Mouse (Mus musculus): ENCODE data around the gene Kcnj15. TPM values are rescaled to one million over a fixed set of nuclear protein-coding genes. Genes with fewer than 3 reads are reported as not detected.

The Kcnj15 gene
- polyA plus RNA-seq (2015; fragmentation: Nextera tagmentation; extraction: Ambion mirVana) = 0.09 and 0.17 TPM in 2 replicates

DNA sequence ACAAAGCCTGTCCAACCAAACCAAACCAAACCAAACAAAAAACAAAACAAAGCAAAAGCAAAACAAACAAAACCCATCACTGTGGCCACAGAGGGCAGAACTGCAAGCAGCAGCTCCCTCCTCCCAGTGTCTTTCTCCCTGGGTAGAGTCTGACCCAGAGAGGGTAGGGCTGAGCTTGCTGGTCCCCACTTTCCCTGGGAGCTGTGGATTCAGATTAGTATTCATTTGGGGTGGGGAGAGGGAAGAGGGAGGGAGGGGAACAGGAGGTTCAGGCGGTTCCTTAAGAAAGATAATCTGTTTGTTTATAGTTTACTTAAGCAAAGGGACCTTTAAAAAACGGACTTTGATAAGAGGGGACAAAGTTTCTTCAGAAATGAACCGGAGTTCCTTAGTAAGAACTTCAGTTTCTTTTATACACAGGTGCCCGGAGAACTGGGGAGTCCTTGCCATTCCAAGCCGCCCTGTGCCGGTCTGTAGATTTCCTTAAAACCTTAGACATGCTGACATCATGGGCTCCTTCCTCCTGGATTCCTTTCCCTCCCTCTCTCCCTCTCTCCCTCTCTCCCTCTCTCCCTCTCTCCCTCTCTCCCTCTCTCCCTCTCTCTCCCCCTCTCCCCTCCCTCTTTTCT lies at the start of gene Kcnj15:
TSS of gene Kcnj15 (plus strand) at position 293 of the 629 bp plus-strand sequence.
- WGBS = 35% methylated on average over 6 of the region's 6 CpGs
- Histone ChIP-seq H3K9ac (no peak within 1 kb of the TSS), H3K4me2 (no peak within 1 kb of the TSS), H3K27ac (no peak within 1 kb of the TSS), H3K27me3 (no peaks in the 10 kb centered on the region), H3K4me3 (no peak within 1 kb of the TSS), H3K4me1 (no peaks in the 10 kb centered on the region), H3K36me3 (ENCODE audit: poor library complexity, severe bottlenecking) (no peaks in the 10 kb centered on the region), H3K9me3 (replicated peaks) (no peaks in the 10 kb centered on the region)
- no peak for ATAC-seq

DNA sequence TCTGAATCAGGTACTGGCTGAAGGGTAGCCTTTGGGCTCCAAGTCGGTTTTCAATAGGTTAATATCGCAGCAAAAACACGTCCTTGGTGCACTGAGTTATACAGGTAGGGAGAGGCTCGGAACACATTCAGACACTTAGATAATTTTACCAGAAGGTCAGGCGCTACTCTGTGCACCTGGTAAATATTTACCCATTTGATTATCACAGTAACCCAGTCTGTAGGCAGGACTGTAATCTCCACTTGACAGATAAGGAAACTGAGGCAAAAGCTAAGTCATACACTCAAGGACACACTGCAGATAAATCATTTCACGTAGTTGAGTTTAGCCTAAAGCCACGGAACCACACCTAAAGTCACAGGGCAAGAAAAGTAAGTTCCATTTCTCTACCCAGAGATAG lies 49.1 kb upstream of the Kcnj15 start:
- no peaks in the 10 kb centered on the region for H3K27me3 ChIP-seq
- H3K9me3 ChIP-seq (replicated peaks) = no peaks in the 10 kb centered on the region
- H3K27ac ChIP-seq = no peak overlapping the region
- H3K9ac ChIP-seq = no peak overlapping the region
- H3K36me3 ChIP-seq (ENCODE audit: poor library complexity, severe bottlenecking) = no peaks in the 10 kb centered on the region
- H3K4me3 ChIP-seq = no peak overlapping the region
- 91% methylated on average over 7 of the region's 7 CpGs for WGBS
- no peak overlapping the region for H3K4me2 ChIP-seq
- no peaks in the 10 kb centered on the region for H3K4me1 ChIP-seq
- no peak for ATAC-seq

DNA sequence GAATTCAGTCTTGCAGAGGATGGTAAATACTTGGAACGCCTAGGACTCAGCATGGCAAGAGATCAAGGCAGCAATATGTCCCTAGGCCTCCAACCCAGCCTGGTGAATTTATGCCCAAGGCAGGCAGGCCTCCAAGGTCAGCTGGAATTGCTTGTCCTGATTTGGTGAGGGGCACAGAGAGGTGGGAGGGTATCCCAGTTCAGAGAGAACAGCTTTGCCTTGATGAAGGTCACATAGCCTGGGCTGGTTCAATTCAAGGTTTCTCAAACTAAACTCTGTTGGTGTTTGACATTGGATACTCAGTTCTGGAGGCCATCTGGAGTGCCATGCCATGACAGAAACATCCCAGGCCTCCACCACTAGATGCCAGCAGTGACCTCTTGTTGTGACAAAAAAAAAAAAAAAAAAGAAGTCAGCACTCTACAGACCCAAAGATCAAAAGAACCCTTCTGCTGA lies 48.3 kb upstream of the Kcnj15 start:
- no peak for ATAC-seq
- H3K9ac ChIP-seq = no peak overlapping the region
- H3K36me3 ChIP-seq (ENCODE audit: poor library complexity, severe bottlenecking) = no peaks in the 10 kb centered on the region
- no peaks in the 10 kb centered on the region for H3K4me1 ChIP-seq
- no peak overlapping the region for H3K4me2 ChIP-seq
- no peak overlapping the region for H3K27ac ChIP-seq
- no peaks in the 10 kb centered on the region for H3K9me3 ChIP-seq (replicated peaks)
- H3K27me3 ChIP-seq = no peaks in the 10 kb centered on the region
- H3K4me3 ChIP-seq = no peak overlapping the region
- WGBS = 58% methylated on average over 1 of the region's 1 CpGs

DNA sequence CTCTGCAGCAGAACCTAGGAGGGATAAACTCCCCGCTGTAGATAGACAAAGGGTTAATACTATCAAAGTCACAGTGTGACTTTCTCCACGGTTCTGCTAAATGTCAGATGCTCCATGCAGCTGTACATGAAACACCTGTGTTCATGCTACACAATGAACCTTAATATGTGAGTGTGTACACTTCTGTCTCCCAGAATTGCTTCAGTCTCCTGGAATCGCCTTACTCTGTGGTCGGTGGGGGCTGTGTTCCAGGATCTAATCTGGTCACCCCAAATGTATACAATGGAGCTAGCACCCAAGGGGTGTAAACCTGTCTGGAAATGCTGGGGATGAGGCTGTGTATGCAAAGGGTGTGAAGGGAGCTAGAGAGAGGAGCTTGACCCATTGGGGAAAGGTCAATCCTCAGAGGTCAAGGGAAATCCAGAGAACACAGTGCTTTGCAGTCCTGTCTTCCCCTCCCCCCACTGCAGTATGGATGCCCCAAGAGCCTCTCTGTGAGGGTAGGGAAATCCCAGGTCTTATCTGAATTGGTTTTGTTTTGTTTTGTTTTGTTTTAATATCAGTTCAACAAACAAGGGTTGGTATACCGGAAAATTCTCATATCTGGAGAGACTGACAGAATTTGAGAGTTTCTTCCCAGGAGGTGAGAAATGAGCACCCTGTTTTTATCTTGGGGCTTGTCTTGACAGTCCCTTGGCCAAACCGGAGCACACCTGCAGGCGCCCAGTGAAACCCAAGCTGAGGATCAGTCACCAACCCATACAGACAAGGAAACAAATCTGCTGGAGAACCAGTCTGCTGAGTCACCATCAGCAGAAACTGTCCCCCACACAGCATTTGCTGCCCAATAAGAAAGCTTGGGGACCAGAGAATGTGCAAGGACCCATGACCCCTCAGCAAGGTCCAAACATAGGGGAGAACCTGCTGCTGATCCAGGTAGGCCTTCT lies 42.8 kb upstream of the Kcnj15 start:
- Histone ChIP-seq H3K27ac (no peak overlapping the region), H3K36me3 (ENCODE audit: poor library complexity, severe bottlenecking) (no peaks in the 10 kb centered on the region), H3K4me2 (no peak overlapping the region), H3K4me3 (no peak overlapping the region), H3K27me3 (no peaks in the 10 kb centered on the region), H3K9ac (no peak overlapping the region), H3K4me1 (no peaks in the 10 kb centered on the region), H3K9me3 (replicated peaks) (no peaks in the 10 kb centered on the region)
- WGBS = 79% methylated on average over 7 of the region's 7 CpGs
- no peak for ATAC-seq

DNA sequence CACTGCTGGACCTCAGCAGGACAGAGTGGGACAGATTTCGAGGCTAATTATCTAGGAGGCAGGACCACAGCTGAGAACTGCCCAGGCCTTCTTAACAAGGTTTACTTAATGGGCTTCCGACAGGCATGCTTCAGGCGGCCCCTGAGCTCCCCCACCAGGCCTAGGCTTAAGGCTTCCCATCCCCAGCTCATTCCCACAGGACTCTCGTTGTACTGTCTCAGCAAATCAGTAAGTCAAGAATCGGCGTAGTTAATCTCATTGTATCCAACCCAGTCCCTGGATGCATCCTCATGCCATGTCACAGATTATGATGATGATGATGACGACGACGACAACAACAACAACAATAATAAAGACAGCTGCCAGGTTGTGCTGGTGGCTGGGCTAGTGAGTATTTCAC lies 41.6 kb upstream of the Kcnj15 start:
- H3K4me1 ChIP-seq = no peaks in the 10 kb centered on the region
- no peak overlapping the region for H3K4me2 ChIP-seq
- H3K27me3 ChIP-seq = no peaks in the 10 kb centered on the region
- no peak overlapping the region for H3K4me3 ChIP-seq
- no peak overlapping the region for H3K27ac ChIP-seq
- 60% methylated on average over 9 of the region's 9 CpGs for WGBS
- ATAC-seq = no peak
- H3K9me3 ChIP-seq (replicated peaks) = no peaks in the 10 kb centered on the region
- no peak overlapping the region for H3K9ac ChIP-seq
- H3K36me3 ChIP-seq (ENCODE audit: poor library complexity, severe bottlenecking) = no peaks in the 10 kb centered on the region

DNA sequence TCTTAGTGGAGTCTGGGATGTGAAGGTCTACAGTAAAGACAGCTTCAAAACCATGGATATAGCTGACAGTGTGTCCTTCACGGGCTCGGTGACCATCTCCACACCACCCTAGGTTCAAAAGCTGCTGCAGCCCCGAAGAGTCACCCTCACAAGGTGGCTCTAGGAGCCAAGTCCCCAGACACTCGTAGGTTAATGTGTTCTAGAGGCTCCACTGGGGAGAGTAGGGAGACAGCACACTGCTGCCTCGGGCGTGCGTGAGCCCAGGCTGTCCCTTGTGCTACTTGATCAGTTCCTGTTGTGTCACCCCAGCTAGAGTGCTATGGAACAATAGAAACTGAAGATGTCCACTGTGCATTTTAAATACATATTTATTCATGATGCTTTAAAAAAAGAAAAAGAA lies 41.0 kb upstream of the Kcnj15 start:
- H3K36me3 ChIP-seq (ENCODE audit: poor library complexity, severe bottlenecking) = no peaks in the 10 kb centered on the region
- no peak overlapping the region for H3K9ac ChIP-seq
- no peaks in the 10 kb centered on the region for H3K27me3 ChIP-seq
- no peak overlapping the region for H3K4me3 ChIP-seq
- H3K9me3 ChIP-seq (replicated peaks) = no peaks in the 10 kb centered on the region
- ATAC-seq = no peak
- WGBS = 92% methylated on average over 7 of the region's 7 CpGs
- H3K27ac ChIP-seq = no peak overlapping the region
- no peak overlapping the region for H3K4me2 ChIP-seq
- H3K4me1 ChIP-seq = no peaks in the 10 kb centered on the region

DNA sequence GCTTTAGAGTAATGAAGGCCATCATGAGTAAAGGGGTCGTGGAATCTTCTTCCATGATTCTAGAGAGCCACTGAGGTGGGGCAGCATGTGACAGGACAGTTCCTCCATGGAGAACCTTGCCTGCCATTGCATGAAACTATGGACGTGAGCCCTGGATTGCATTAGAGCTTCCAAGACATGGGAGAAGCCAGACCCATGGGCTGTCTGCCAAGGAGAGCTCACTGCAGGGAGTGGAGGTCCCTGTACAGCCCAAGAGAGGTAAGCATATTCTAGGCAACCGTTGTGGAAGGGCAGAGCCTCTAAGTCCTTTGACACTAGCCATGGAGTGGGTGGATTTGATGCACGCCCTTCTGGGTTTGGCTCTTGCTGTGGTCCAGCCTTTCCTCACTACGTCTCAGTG lies 40.5 kb upstream of the Kcnj15 start:
- ATAC-seq = no peak
- no peaks in the 10 kb centered on the region for H3K27me3 ChIP-seq
- no peaks in the 10 kb centered on the region for H3K9me3 ChIP-seq (replicated peaks)
- H3K9ac ChIP-seq = no peak overlapping the region
- 91% methylated on average over 5 of the region's 5 CpGs for WGBS
- H3K4me3 ChIP-seq = no peak overlapping the region
- H3K4me1 ChIP-seq = no peaks in the 10 kb centered on the region
- H3K27ac ChIP-seq = no peak overlapping the region
- H3K36me3 ChIP-seq (ENCODE audit: poor library complexity, severe bottlenecking) = no peaks in the 10 kb centered on the region
- no peak overlapping the region for H3K4me2 ChIP-seq

DNA sequence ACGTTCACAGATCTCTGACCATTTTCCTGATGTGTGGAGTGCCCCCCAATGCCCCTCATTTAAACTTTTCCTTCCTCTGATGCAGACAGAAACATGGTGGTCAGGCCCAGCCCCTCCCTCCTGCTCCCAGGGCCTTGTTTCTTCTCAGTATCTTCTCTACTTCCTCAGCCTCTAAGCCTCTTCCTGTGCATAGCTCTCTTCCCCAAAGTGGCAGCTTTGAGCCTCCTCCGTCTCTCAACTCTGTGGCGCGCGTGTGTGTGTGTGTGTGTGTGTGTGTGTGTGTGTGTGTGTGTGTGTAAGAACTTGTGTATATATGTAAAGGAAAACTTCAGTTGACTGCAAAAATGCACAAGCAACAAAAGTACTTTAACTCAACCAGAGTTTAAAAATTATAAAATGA lies 38.6 kb upstream of the Kcnj15 start:
- 93% methylated on average over 5 of the region's 5 CpGs for WGBS
- H3K9ac ChIP-seq = no peak overlapping the region
- H3K9me3 ChIP-seq (replicated peaks) = no peaks in the 10 kb centered on the region
- no peaks in the 10 kb centered on the region for H3K27me3 ChIP-seq
- no peaks in the 10 kb centered on the region for H3K4me1 ChIP-seq
- no peak for ATAC-seq
- H3K27ac ChIP-seq = no peak overlapping the region
- H3K4me2 ChIP-seq = no peak overlapping the region
- no peak overlapping the region for H3K4me3 ChIP-seq
- no peaks in the 10 kb centered on the region for H3K36me3 ChIP-seq (ENCODE audit: poor library complexity, severe bottlenecking)

DNA sequence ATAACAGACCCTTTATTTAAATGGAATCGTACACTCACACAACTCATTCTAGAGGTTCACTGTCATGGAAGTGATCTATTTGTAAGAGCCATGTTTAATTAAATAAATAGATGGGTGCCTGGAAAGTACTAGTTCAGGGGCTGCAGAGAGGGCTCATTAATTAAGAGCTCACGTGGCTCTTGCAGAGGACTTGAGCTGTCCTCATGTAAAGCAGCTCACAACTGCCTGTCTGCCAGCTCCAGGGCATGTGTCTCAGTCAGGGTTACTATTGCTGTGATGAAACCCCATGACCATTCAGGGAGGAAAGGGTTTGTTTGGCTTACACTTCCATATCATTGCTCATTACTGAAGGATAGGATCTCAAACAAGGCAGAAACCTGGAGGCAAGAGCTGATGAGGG lies 37.9 kb upstream of the Kcnj15 start:
- Histone ChIP-seq H3K36me3 (ENCODE audit: poor library complexity, severe bottlenecking) (no peaks in the 10 kb centered on the region), H3K27ac (no peak overlapping the region), H3K9me3 (replicated peaks) (no peaks in the 10 kb centered on the region), H3K4me3 (no peak overlapping the region), H3K4me1 (no peaks in the 10 kb centered on the region), H3K9ac (no peak overlapping the region), H3K4me2 (no peak overlapping the region), H3K27me3 (no peaks in the 10 kb centered on the region)
- ATAC-seq = no peak
- 44% methylated on average over 2 of the region's 2 CpGs for WGBS

DNA sequence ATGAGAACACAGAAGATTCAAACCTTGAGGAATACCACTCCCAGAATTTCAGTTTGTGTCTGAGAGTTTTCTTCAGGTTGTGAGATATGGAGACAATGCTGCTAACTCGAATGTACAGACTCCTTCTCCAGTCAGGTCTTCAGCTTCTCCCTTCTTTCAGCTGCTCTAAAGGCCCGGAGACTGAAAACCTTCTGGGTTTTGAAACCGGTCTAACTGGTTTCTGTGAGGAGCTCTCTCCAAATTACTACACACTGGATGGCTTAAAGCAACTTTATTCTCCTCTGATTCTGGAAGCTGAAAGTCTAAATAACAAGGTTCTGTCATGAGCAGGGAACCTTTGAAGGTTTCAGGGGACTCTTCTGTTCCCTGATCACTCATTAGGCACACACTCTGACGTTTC lies 36.3 kb upstream of the Kcnj15 start:
- H3K4me3 ChIP-seq = no peak overlapping the region
- no peaks in the 10 kb centered on the region for H3K36me3 ChIP-seq (ENCODE audit: poor library complexity, severe bottlenecking)
- no peak for ATAC-seq
- H3K27me3 ChIP-seq = no peaks in the 10 kb centered on the region
- no peak overlapping the region for H3K27ac ChIP-seq
- H3K4me2 ChIP-seq = no peak overlapping the region
- H3K9ac ChIP-seq = no peak overlapping the region
- no peaks in the 10 kb centered on the region for H3K4me1 ChIP-seq
- no peaks in the 10 kb centered on the region for H3K9me3 ChIP-seq (replicated peaks)
- 69% methylated on average over 4 of the region's 4 CpGs for WGBS

DNA sequence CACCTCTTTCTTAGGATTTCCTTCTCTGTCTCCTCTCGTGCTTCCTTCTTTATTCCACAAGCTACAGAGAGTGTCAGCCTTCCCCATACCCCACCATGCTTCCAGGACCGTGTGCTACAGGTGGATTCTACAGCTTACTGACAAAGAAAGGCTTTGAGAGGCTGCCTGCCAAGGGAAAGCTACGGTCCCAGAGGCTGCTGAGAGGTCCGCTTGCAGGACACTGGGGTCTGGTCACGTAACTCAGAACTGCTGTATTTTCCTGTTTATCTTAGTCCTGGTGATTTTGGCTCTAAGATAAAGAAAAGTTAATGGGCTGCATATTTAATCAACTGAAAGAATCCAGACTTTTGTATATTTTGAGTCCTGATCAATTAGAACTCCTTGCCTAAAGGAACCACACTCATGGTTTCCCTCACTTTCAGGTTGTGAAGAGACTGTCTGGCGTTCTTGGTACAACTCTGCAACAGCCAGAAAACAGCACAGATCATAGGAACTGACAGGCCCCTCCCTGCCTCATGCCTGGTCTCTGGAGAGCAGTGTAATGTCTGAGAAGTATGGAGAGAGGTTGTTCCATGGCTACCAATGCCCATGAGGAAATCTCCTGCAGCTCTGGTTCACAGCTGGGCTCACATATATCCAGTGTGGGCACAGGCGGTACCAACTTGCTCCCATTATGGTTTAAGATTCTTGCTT lies 35.2 kb upstream of the Kcnj15 start:
- ATAC-seq = no peak
- Histone ChIP-seq H3K27me3 (no peaks in the 10 kb centered on the region), H3K4me3 (no peak overlapping the region), H3K4me2 (no peak overlapping the region), H3K36me3 (ENCODE audit: poor library complexity, severe bottlenecking) (no peaks in the 10 kb centered on the region), H3K27ac (no peak overlapping the region), H3K9me3 (replicated peaks) (no peaks in the 10 kb centered on the region), H3K4me1 (no peaks in the 10 kb centered on the region), H3K9ac (no peak overlapping the region)
- 73% methylated on average over 7 of the region's 7 CpGs for WGBS

DNA sequence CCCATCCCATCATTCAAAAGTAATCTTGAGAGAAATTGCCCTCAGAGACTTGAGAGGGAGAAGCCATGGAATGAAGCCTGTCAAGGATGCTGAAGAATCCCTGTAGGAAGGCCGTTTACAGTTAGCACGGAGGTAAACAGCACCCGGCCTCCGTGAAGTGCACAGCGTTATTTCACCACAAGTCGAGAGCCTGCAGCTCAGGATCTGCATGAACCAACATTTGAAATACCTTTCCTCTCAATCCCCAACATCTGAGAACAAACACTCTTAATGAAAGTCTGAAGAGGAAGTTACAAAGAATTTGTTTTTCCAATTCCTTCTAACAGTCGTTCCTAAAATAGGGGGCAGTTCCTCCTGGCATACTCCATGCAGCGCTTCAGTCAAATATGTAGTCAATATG lies 33.9 kb upstream of the Kcnj15 start:
- no peaks in the 10 kb centered on the region for H3K36me3 ChIP-seq (ENCODE audit: poor library complexity, severe bottlenecking)
- no peaks in the 10 kb centered on the region for H3K4me1 ChIP-seq
- H3K27ac ChIP-seq = no peak overlapping the region
- H3K9me3 ChIP-seq (replicated peaks) = no peaks in the 10 kb centered on the region
- ATAC-seq = no peak
- 89% methylated on average over 8 of the region's 8 CpGs for WGBS
- H3K9ac ChIP-seq = no peak overlapping the region
- H3K4me3 ChIP-seq = no peak overlapping the region
- H3K4me2 ChIP-seq = no peak overlapping the region
- H3K27me3 ChIP-seq = no peaks in the 10 kb centered on the region
